Mouse (Mus musculus) hindbrain, embryonic 11.5 days (tissue): Measurements from ENCODE around the gene Sumo1. TPM values are rescaled to one million over a fixed set of nuclear protein-coding genes. Genes with fewer than 3 reads are reported as not detected.
A peak's percentile ranks its signal among the peaks of the same experiment; 100 is the strongest.

Experiments
- ATAC-seq: fragments of 200-750 bp; cut with Nextera tagmentation; 2 replicates; pipeline ENCODE4 v1.8.0; 2017; ENCODE audit warnings: mild to moderate bottlenecking, moderate TSS enrichment, moderate library complexity; ENCODE audit not compliant: low FRiP score
- DNase-seq: peaks from one replicate; pipeline ENCODE4 v3.0.0-alpha.2; 2015; ENCODE audit warnings: low spot score
- H3K27ac ChIP-seq: fragments of 300-500 bp; sonication (generic); 2 replicates; pipeline ENCODE4 v1.5.1; 2014; ENCODE audit warnings: mild to moderate bottlenecking, low read depth, low read length
- H3K27me3 ChIP-seq: fragments of 300-500 bp; sonication (generic); 2 replicates; pipeline ENCODE4 v1.6.1; 2014; ENCODE audit warnings: mild to moderate bottlenecking, low read length, moderate library complexity, mixed read lengths; ENCODE audit not compliant: control insufficient read depth, insufficient read depth
- H3K36me3 ChIP-seq: fragments of 300-500 bp; sonication (generic); 2 replicates; pipeline ENCODE4 v1.6.1; 2014; ENCODE audit warnings: mild to moderate bottlenecking, low read length, moderate library complexity, mixed read lengths; ENCODE audit not compliant: control insufficient read depth, insufficient read depth
- H3K4me1 ChIP-seq: fragments of 300-500 bp; sonication (generic); replicated peaks from 2 replicates; pipeline ENCODE4 v1.6.1; 2014; ENCODE audit warnings: low read length, mixed read lengths; ENCODE audit not compliant: control insufficient read depth, insufficient read depth
- H3K4me2 ChIP-seq: fragments of 300-500 bp; sonication (generic); replicated peaks from 2 replicates; pipeline ENCODE4 v1.6.1; 2014; ENCODE audit warnings: mild to moderate bottlenecking, low read depth, low read length
- H3K4me3 ChIP-seq: fragments of 300-500 bp; sonication (generic); 2 replicates; pipeline ENCODE4 v1.5.1; 2014; ENCODE audit warnings: low read depth, low read length
- H3K9ac ChIP-seq: fragments of 300-500 bp; sonication (generic); 2 replicates; pipeline ENCODE4 v1.6.1; 2014; ENCODE audit warnings: low read depth, low read length
- H3K9me3 ChIP-seq: fragments of 300-500 bp; sonication (generic); 2 replicates; pipeline ENCODE4 v1.6.1; 2016; ENCODE audit warnings: low read length; ENCODE audit not compliant: control insufficient read depth
- WGBS: fragments of 180-500 bp; shearing (Covaris S2); extraction: QIAGEN DNeasy Blood & Tissue Kit; methylation state at CpG from one replicate; pipeline ENCODE4 v1.1.7; 2014; 5-methylcytosine and 5-hydroxymethylcytosine counted together
- polyA plus RNA-seq: library from polyadenylated mRNA; unstranded; fragments of >200 nt; fragmentation: Nextera tagmentation; extraction: Ambion mirVana; gene quantifications from 2 replicates; pipeline ENCODE4 v1.2.1, GENCODE M21; 2014

Gene Sumo1
- polyA plus RNA-seq, 1 experiment from 2014 or later = 571 TPM

- Histone ChIP-seq H3K4me3 (no peak overlapping the region), H3K9ac (no peak overlapping the region), H3K4me2 (no peak overlapping the region), H3K4me1 (no peaks in the 10 kb centered on the region), H3K9me3 (no peaks in the 10 kb centered on the region), H3K36me3 (no peaks in the 10 kb centered on the region), H3K27me3 (no peaks in the 10 kb centered on the region), H3K27ac (no peak overlapping the region)
- DNase-seq (no peak), ATAC-seq (no peak)
- 81% methylated on average over 7 of the region's 7 CpGs for WGBS
Measured at GRCm38 (mm10) chr1:59608125-59608762, 62.4 kb downstream of the Sumo1 start.

- DNase-seq (no peak), ATAC-seq (0 out of 2 replicates have a peak, but pooled peaks have one; percentile 43)
- Histone ChIP-seq H3K27me3 (no peaks in the 10 kb centered on the region), H3K9me3 (no peaks in the 10 kb centered on the region), H3K4me1 (no peaks in the 10 kb centered on the region), H3K4me3 (no peak overlapping the region), H3K27ac (no peak overlapping the region), H3K4me2 (no peak overlapping the region), H3K36me3 (no peaks in the 10 kb centered on the region), H3K9ac (no peak overlapping the region)
- 45% methylated on average over 7 of the region's 7 CpGs for WGBS
Measured at GRCm38 (mm10) chr1:59607071-59607470, 63.6 kb downstream of the Sumo1 start.

GRCm38 (mm10) chr1:59606479-59606878 lies 64.2 kb downstream of the Sumo1 start:
- Histone ChIP-seq H3K4me1 (no peaks in the 10 kb centered on the region), H3K4me2 (no peak overlapping the region), H3K4me3 (no peak overlapping the region), H3K36me3 (no peaks in the 10 kb centered on the region), H3K27ac (no peak overlapping the region), H3K27me3 (no peaks in the 10 kb centered on the region), H3K9ac (no peak overlapping the region), H3K9me3 (no peaks in the 10 kb centered on the region)
- 93% methylated on average over 13 of the region's 13 CpGs for WGBS
- ATAC-seq = no peak
- DNase-seq = no peak

- Histone ChIP-seq H3K9me3 (no peaks in the 10 kb centered on the region), H3K9ac (no peak overlapping the region), H3K27me3 (no peaks in the 10 kb centered on the region), H3K36me3 (no peaks in the 10 kb centered on the region), H3K27ac (no peak overlapping the region), H3K4me3 (no peak overlapping the region), H3K4me1 (no peaks in the 10 kb centered on the region), H3K4me2 (no peak overlapping the region)
- 15% methylated on average over 11 of the region's 11 CpGs for WGBS
- DNase-seq (peak; percentile 75), ATAC-seq (no peak)
Measured at GRCm38 (mm10) chr1:59603893-59604292, 66.7 kb downstream of the Sumo1 start.

- Histone ChIP-seq H3K4me2 (no peak overlapping the region), H3K9me3 (no peaks in the 10 kb centered on the region), H3K4me3 (no peak overlapping the region), H3K27ac (no peak overlapping the region), H3K27me3 (no peaks in the 10 kb centered on the region), H3K4me1 (no peaks in the 10 kb centered on the region), H3K9ac (no peak overlapping the region), H3K36me3 (no peaks in the 10 kb centered on the region)
- 87% methylated on average over 2 of the region's 2 CpGs for WGBS
- DNase-seq (no peak), ATAC-seq (no peak)
Measured at GRCm38 (mm10) chr1:59603417-59603712, 67.3 kb downstream of the Sumo1 start.

GRCm38 (mm10) chr1:59602531-59603416 lies 67.9 kb downstream of the Sumo1 start:
- no peak overlapping the region for H3K4me2 ChIP-seq
- ATAC-seq (no peak), DNase-seq (no peak)
- H3K27me3 ChIP-seq = no peaks in the 10 kb centered on the region
- no peak overlapping the region for H3K4me3 ChIP-seq
- H3K27ac ChIP-seq = no peak overlapping the region
- no peaks in the 10 kb centered on the region for H3K36me3 ChIP-seq
- WGBS = 62% methylated on average over 11 of the region's 11 CpGs
- H3K9ac ChIP-seq = no peak overlapping the region
- no peaks in the 10 kb centered on the region for H3K9me3 ChIP-seq
- H3K4me1 ChIP-seq = no peaks in the 10 kb centered on the region

- H3K36me3 ChIP-seq = no peaks in the 10 kb centered on the region
- 82% methylated on average over 9 of the region's 9 CpGs for WGBS
Measured at GRCm38 (mm10) chr1:59595609-59596008, 75.0 kb downstream of the Sumo1 start.

GRCm38 (mm10) chr1:59594586-59595266 lies 75.9 kb downstream of the Sumo1 start:
- no peak overlapping the region for H3K27ac ChIP-seq
- H3K4me3 ChIP-seq = no peak overlapping the region
- H3K36me3 ChIP-seq = no peaks in the 10 kb centered on the region
- ATAC-seq (no peak), DNase-seq (no peak)
- H3K27me3 ChIP-seq = peaks cover 4% of the 10 kb centered on the region; the same call in 1 of the 2 replicates
- H3K9me3 ChIP-seq = no peaks in the 10 kb centered on the region
- no peak overlapping the region for H3K9ac ChIP-seq
- H3K4me2 ChIP-seq = no peak overlapping the region
- WGBS = 87% methylated on average over 11 of the region's 11 CpGs
- H3K4me1 ChIP-seq = no peaks in the 10 kb centered on the region

More at GRCm38 (mm10) chr1:59595609-59596008, 75.0 kb downstream of the Sumo1 start:
- Histone ChIP-seq H3K4me3 (no peak overlapping the region), H3K9ac (no peak overlapping the region), H3K4me1 (no peaks in the 10 kb centered on the region), H3K4me2 (no peak overlapping the region), H3K27ac (no peak overlapping the region), H3K27me3 (peaks cover 4% of the 10 kb centered on the region; the same call in 1 of the 2 replicates), H3K9me3 (no peaks in the 10 kb centered on the region)
- DNase-seq (no peak), ATAC-seq (no peak)
